ENCODE assay signal across 7 mouse cellular contexts in the genomic region with DNA sequence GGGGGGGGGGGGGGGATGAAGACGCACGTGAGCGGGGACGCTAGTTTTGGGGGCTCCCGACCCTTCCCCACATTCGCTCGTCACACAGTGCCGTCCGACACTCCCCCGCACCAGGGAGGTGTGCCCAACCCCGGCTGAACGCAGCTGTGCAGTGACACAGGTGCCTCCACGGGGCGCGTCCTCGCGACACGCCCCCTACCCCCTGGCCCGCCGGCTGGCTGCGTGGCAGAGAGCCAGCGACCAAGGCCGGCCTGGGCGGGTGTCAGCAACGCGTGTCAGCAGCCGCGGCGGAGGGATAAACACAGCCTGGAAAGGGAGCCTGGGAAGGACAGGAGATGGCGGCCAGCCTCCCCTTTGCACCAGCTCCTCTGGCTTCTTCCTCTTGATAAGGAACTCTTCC. TPM values are rescaled to one million over a fixed set of nuclear protein-coding genes. Genes with fewer than 3 reads are reported as not detected.
DNase-seq lines count a peak whose midpoint lies in the region; ATAC-seq and TF ChIP-seq lines count a peak whose summit lies in the region.

No protein-coding gene starts in this region.

- H3K27me3 ChIP-seq in E14TG2a.4 (ENCODE audit: insufficient read depth, low read length) = peaks cover 35% of the 10 kb centered on the region
- peaks cover 25% of the 10 kb centered on the region for H3K27me3 ChIP-seq in forebrain, embryonic 11.5 days (ENCODE audit: control insufficient read depth, insufficient read depth, low read length)
- H3K27me3 ChIP-seq in intestine, postnatal 0 days (replicated peaks; ENCODE audit: control insufficient read depth, insufficient read depth, low read length) = peaks cover 41% of the 10 kb centered on the region
- H3K27me3 ChIP-seq in midbrain, embryonic 10.5 days (ENCODE audit: low read depth, poor library complexity, severe bottlenecking) = peaks cover 81% of the 10 kb centered on the region

- DNase-seq in ES-CJ7 (ENCODE audit: low read depth, low spot score) = peak; percentile 19
- DNase-seq in forebrain, embryonic 11.5 days (ENCODE audit: low spot score) = no peak
- no peak for DNase-seq in midbrain, embryonic 10.5 days (ENCODE audit: low spot score)
- DNase-seq in thymus, postnatal 0 days (ENCODE audit: low spot score) = peak; percentile 73
- DNase-seq in embryo, embryonic 10.5 days (ENCODE audit: low spot score) = no peak

- peak overlapping the region; percentile 80 for H3K4me3 ChIP-seq in E14TG2a.4 (replicated peaks; ENCODE audit: low read length)
- peak overlapping the region; percentile 45 for H3K4me3 ChIP-seq in forebrain, embryonic 11.5 days (ENCODE audit: low read depth, low read length)
- peak overlapping the region; percentile 45 for H3K4me3 ChIP-seq in intestine, postnatal 0 days (ENCODE audit: low read depth, low read length)
- H3K4me3 ChIP-seq in midbrain, embryonic 10.5 days = peak overlapping the region; percentile 80

- H3K4me1 ChIP-seq in E14TG2a.4 (replicated peaks; ENCODE audit: low read depth, low read length) = peaks cover 79% of the 10 kb centered on the region
- peaks cover 40% of the 10 kb centered on the region for H3K4me1 ChIP-seq in forebrain, embryonic 11.5 days (replicated peaks; ENCODE audit: control insufficient read depth, insufficient read depth, low read length)
- H3K4me1 ChIP-seq in intestine, postnatal 0 days (replicated peaks; ENCODE audit: control insufficient read depth, insufficient read depth, low read length) = no peaks in the 10 kb centered on the region
- H3K4me1 ChIP-seq in midbrain, embryonic 10.5 days = peaks cover 89% of the 10 kb centered on the region

- WGBS in forebrain, embryonic 11.5 days = under 1% methylated on average over 29 of the region's 30 CpGs
- under 1% methylated on average over 25 of the region's 30 CpGs for WGBS in intestine, postnatal 0 days
- WGBS in midbrain, embryonic 10.5 days = under 1% methylated on average over 30 of the region's 30 CpGs

- no peak for ATAC-seq in forebrain, embryonic 11.5 days (replicated peaks; ENCODE audit: low FRiP score)
- ATAC-seq in intestine, postnatal 0 days = peak; percentile 11; the same call in 1 of the 2 replicates

- no peaks in the 10 kb centered on the region for H3K9me3 ChIP-seq in E14TG2a.4 (ENCODE audit: low read length)
- no peaks in the 10 kb centered on the region for H3K9me3 ChIP-seq in forebrain, embryonic 11.5 days (ENCODE audit: control insufficient read depth, low read length)
- H3K9me3 ChIP-seq in intestine, postnatal 0 days (ENCODE audit: control insufficient read depth) = no peaks in the 10 kb centered on the region
- H3K9me3 ChIP-seq in midbrain, embryonic 10.5 days (replicated peaks) = no peaks in the 10 kb centered on the region

- peak overlapping the region; percentile 48 for H3K9ac ChIP-seq in forebrain, embryonic 11.5 days (ENCODE audit: low read length)
- no peak overlapping the region for H3K9ac ChIP-seq in intestine, postnatal 0 days (ENCODE audit: low read depth, low read length)

- H3K4me2 ChIP-seq in forebrain, embryonic 11.5 days (ENCODE audit: low read depth, low read length, severe bottlenecking) = peak overlapping the region; percentile 99
- peak overlapping the region; percentile 83 for H3K4me2 ChIP-seq in intestine, postnatal 0 days (replicated peaks; ENCODE audit: low read depth)

- TF ChIP-seq CTCF in E14TG2a.4 (conservative IDR thresholded peaks at IDR 0.05; ENCODE audit: low read length) = no peak
- TF ChIP-seq CTCF in intestine, postnatal 0 days (IDR thresholded peaks at IDR 0.05; ENCODE audit: low read depth) = no peak

- H3K27ac ChIP-seq in forebrain, embryonic 11.5 days (ENCODE audit: low read depth, low read length) = no peak overlapping the region
- H3K27ac ChIP-seq in intestine, postnatal 0 days (ENCODE audit: low read depth, low read length) = no peak overlapping the region
- peak overlapping the region; percentile 69 for H3K27ac ChIP-seq in midbrain, embryonic 10.5 days (replicated peaks)

- H3K36me3 ChIP-seq in E14TG2a.4 (ENCODE audit: insufficient read depth, low read length) = 0 out of 2 replicates have a peak, but pooled peaks cover 4% of the 10 kb centered on the region
- H3K36me3 ChIP-seq in forebrain, embryonic 11.5 days (ENCODE audit: control insufficient read depth, insufficient read depth, low read length) = no peaks in the 10 kb centered on the region
- no peaks in the 10 kb centered on the region for H3K36me3 ChIP-seq in intestine, postnatal 0 days (ENCODE audit: control insufficient read depth, insufficient read depth)
- H3K36me3 ChIP-seq in midbrain, embryonic 10.5 days = peaks cover 9% of the 10 kb centered on the region; the same call in 1 of the 2 replicates

RNA-seq across cellular contexts. Expression of gene Kcnh2, which starts 2.9 kb away (rescaled TPM):
- polyA plus RNA-seq in forebrain, embryonic 11.5 days (2014; fragmentation: Nextera tagmentation; extraction: Ambion mirVana) = 9.1 and 10.9 TPM in 2 replicates
- polyA plus RNA-seq in intestine, postnatal 0 days (2015; fragmentation: Nextera tagmentation; extraction: Ambion mirVana) = 3.0 and 3.1 TPM in 2 replicates
- polyA plus RNA-seq in midbrain, embryonic 10.5 days (2016; fragmentation: Nextera tagmentation; extraction: Ambion mirVana) = 27.1 and 35.3 TPM in 2 replicates
- polyA plus RNA-seq in thymus, postnatal 0 days (2015; fragmentation: Nextera tagmentation; extraction: Ambion mirVana) = 5.3 and 7.2 TPM in 2 replicates

RNA-seq across cellular contexts. Expression of gene Nos3, which starts 16.1 kb away (rescaled TPM):
- 6.6 and 7.4 TPM in 2 replicates for polyA plus RNA-seq in forebrain, embryonic 11.5 days (2014; fragmentation: Nextera tagmentation; extraction: Ambion mirVana)
- 3.5 and 3.7 TPM in 2 replicates for polyA plus RNA-seq in intestine, postnatal 0 days (2015; fragmentation: Nextera tagmentation; extraction: Ambion mirVana)
- 7.9 and 9.3 TPM in 2 replicates for polyA plus RNA-seq in midbrain, embryonic 10.5 days (2016; fragmentation: Nextera tagmentation; extraction: Ambion mirVana)
- 1.5 and 1.7 TPM in 2 replicates for polyA plus RNA-seq in thymus, postnatal 0 days (2015; fragmentation: Nextera tagmentation; extraction: Ambion mirVana)

RNA-seq across cellular contexts. Expression of gene Atg9b, which starts 43.4 kb away (rescaled TPM):
- 0.21 and 0.44 TPM in 2 replicates for polyA plus RNA-seq in forebrain, embryonic 11.5 days (2014; fragmentation: Nextera tagmentation; extraction: Ambion mirVana)
- 0.42 and 0.61 TPM in 2 replicates for polyA plus RNA-seq in intestine, postnatal 0 days (2015; fragmentation: Nextera tagmentation; extraction: Ambion mirVana)
- 0.31 and 0.72 TPM in 2 replicates for polyA plus RNA-seq in midbrain, embryonic 10.5 days (2016; fragmentation: Nextera tagmentation; extraction: Ambion mirVana)
- polyA plus RNA-seq in thymus, postnatal 0 days (2015; fragmentation: Nextera tagmentation; extraction: Ambion mirVana) = 2.0 and 3.0 TPM in 2 replicates

RNA-seq across cellular contexts. Expression of gene Abcb8, which starts 44.9 kb away (rescaled TPM):
- 45.5 and 57.8 TPM in 2 replicates for polyA plus RNA-seq in forebrain, embryonic 11.5 days (2014; fragmentation: Nextera tagmentation; extraction: Ambion mirVana)
- 40.4 and 40.9 TPM in 2 replicates for polyA plus RNA-seq in intestine, postnatal 0 days (2015; fragmentation: Nextera tagmentation; extraction: Ambion mirVana)
- polyA plus RNA-seq in midbrain, embryonic 10.5 days (2016; fragmentation: Nextera tagmentation; extraction: Ambion mirVana) = 62.9 and 64.6 TPM in 2 replicates
- polyA plus RNA-seq in thymus, postnatal 0 days (2015; fragmentation: Nextera tagmentation; extraction: Ambion mirVana) = 32.6 and 33.9 TPM in 2 replicates

Comparison
In these comparisons a context has a peak if more than half of its experiments do, and no peak if none do; other contexts are left out.
1. DNase-seq: peak in ES-CJ7 (single experiment) and thymus, postnatal 0 days (single experiment); none in forebrain, embryonic 11.5 days (single experiment), midbrain, embryonic 10.5 days (single experiment) and embryo, embryonic 10.5 days (single experiment).
2. Peak in every context shown above with its lines, with median percentiles within 50 percentile points of each other: H3K4me3 ChIP-seq.